Mouse (Mus musculus): ENCODE measurements around the gene Arf3. TPM values are rescaled to one million over a fixed set of nuclear protein-coding genes. Genes with fewer than 3 reads are reported as not detected.

Arf3 gene
- polyA plus RNA-seq, 1 experiment from 2014 or later = 43.1 TPM

- Histone ChIP-seq H3K36me3 (replicated peaks) (no peaks in the 10 kb centered on the region), H3K9me3 (no peaks in the 10 kb centered on the region), H3K27ac (replicated peaks) (no peak overlapping the region), H3K4me1 (peaks cover 29% of the 10 kb centered on the region), H3K27me3 (replicated peaks; ENCODE audit: low read depth, poor library complexity, severe bottlenecking) (peaks cover 96% of the 10 kb centered on the region), H3K4me3 (no peak overlapping the region)
- no peak for DNase-seq (ENCODE audit: low spot score)
- WGBS = 46% methylated on average over 4 of the region's 4 CpGs
Observed at GRCm38 (mm10) chr15:98787930-98788329, 24.9 kb upstream of the Arf3 start.

- peaks cover 96% of the 10 kb centered on the region for H3K27me3 ChIP-seq (replicated peaks; ENCODE audit: low read depth, poor library complexity, severe bottlenecking)
- H3K9me3 ChIP-seq = no peaks in the 10 kb centered on the region
- H3K27ac ChIP-seq (replicated peaks) = no peak overlapping the region
- H3K36me3 ChIP-seq (replicated peaks) = no peaks in the 10 kb centered on the region
- 37% methylated on average over 7 of the region's 7 CpGs for WGBS
- no peak overlapping the region for H3K4me3 ChIP-seq
- peak; percentile 61 for DNase-seq (ENCODE audit: low spot score)
- H3K4me1 ChIP-seq = peaks cover 14% of the 10 kb centered on the region
Observed at GRCm38 (mm10) chr15:98785744-98786143, 22.7 kb upstream of the Arf3 start.

GRCm38 (mm10) chr15:98781166-98781565 is 18.2 kb upstream of the Arf3 start:
- WGBS = 26% methylated on average over 6 of the region's 6 CpGs
- Histone ChIP-seq H3K36me3 (replicated peaks) (no peaks in the 10 kb centered on the region), H3K9me3 (no peaks in the 10 kb centered on the region), H3K4me1 (peaks cover 34% of the 10 kb centered on the region), H3K27ac (replicated peaks) (no peak overlapping the region), H3K4me3 (no peak overlapping the region), H3K27me3 (replicated peaks; ENCODE audit: low read depth, poor library complexity, severe bottlenecking) (peaks cover 96% of the 10 kb centered on the region)
- DNase-seq (ENCODE audit: low spot score) = no peak

- peak; percentile 48 for DNase-seq (ENCODE audit: low spot score)
- Histone ChIP-seq H3K27ac (replicated peaks) (no peak overlapping the region), H3K9me3 (no peaks in the 10 kb centered on the region), H3K4me1 (peaks cover 40% of the 10 kb centered on the region), H3K36me3 (replicated peaks) (no peaks in the 10 kb centered on the region), H3K4me3 (0 out of 2 replicates have a peak overlapping the region, but pooled peaks have one; percentile 18), H3K27me3 (replicated peaks; ENCODE audit: low read depth, poor library complexity, severe bottlenecking) (peaks cover 96% of the 10 kb centered on the region)
- 3% methylated on average over 13 of the region's 13 CpGs for WGBS
Observed at GRCm38 (mm10) chr15:98780573-98780972, 17.6 kb upstream of the Arf3 start.

- no peak for DNase-seq (ENCODE audit: low spot score)
- Histone ChIP-seq H3K4me3 (0 out of 2 replicates have a peak overlapping the region, but pooled peaks have one; percentile 17), H3K27ac (replicated peaks) (no peak overlapping the region), H3K9me3 (no peaks in the 10 kb centered on the region), H3K36me3 (replicated peaks) (no peaks in the 10 kb centered on the region), H3K27me3 (replicated peaks; ENCODE audit: low read depth, poor library complexity, severe bottlenecking) (peaks cover 96% of the 10 kb centered on the region), H3K4me1 (peaks cover 43% of the 10 kb centered on the region)
- WGBS = 2% methylated on average over 8 of the region's 8 CpGs
Observed at GRCm38 (mm10) chr15:98780075-98780474, 17.1 kb upstream of the Arf3 start.

GRCm38 (mm10) chr15:98778806-98779205 is 15.8 kb upstream of the Arf3 start:
- 1% methylated on average over 11 of the region's 11 CpGs for WGBS
- H3K27ac ChIP-seq (replicated peaks) = no peak overlapping the region
- H3K4me3 ChIP-seq = 0 out of 2 replicates have a peak overlapping the region, but pooled peaks have one; percentile 23
- H3K36me3 ChIP-seq (replicated peaks) = no peaks in the 10 kb centered on the region
- H3K27me3 ChIP-seq (replicated peaks; ENCODE audit: low read depth, poor library complexity, severe bottlenecking) = peaks cover 97% of the 10 kb centered on the region
- H3K4me1 ChIP-seq = peaks cover 48% of the 10 kb centered on the region
- H3K9me3 ChIP-seq = no peaks in the 10 kb centered on the region
- DNase-seq (ENCODE audit: low spot score) = no peak

GRCm38 (mm10) chr15:98778191-98778770 is 15.3 kb upstream of the Arf3 start:
- H3K4me1 ChIP-seq = peaks cover 48% of the 10 kb centered on the region
- DNase-seq (ENCODE audit: low spot score) = no peak
- H3K4me3 ChIP-seq = peak overlapping the region; percentile 42
- H3K27ac ChIP-seq (replicated peaks) = no peak overlapping the region
- H3K27me3 ChIP-seq (replicated peaks; ENCODE audit: low read depth, poor library complexity, severe bottlenecking) = peaks cover 100% of the 10 kb centered on the region
- 2% methylated on average over 25 of the region's 25 CpGs for WGBS
- no peaks in the 10 kb centered on the region for H3K9me3 ChIP-seq
- H3K36me3 ChIP-seq (replicated peaks) = no peaks in the 10 kb centered on the region

- DNase-seq (ENCODE audit: low spot score) = peak; percentile 51
- H3K4me1 ChIP-seq = peaks cover 51% of the 10 kb centered on the region
- H3K27ac ChIP-seq (replicated peaks) = no peak within 1 kb of the TSS
- no peaks in the 10 kb centered on the region for H3K9me3 ChIP-seq
- WGBS = under 1% methylated on average over 33 of the region's 33 CpGs
- H3K36me3 ChIP-seq (replicated peaks) = no peaks in the 10 kb centered on the region
- H3K4me3 ChIP-seq = peak within 1 kb of the TSS; percentile 42
- H3K27me3 ChIP-seq (replicated peaks; ENCODE audit: low read depth, poor library complexity, severe bottlenecking) = peaks cover 100% of the 10 kb centered on the region
Observed at GRCm38 (mm10) chr15:98777762-98778161, 14.7 kb upstream of the Arf3 start, which contains the start of gene Wnt10b. TSS of gene Wnt10b (minus strand) at chr15:98778150.

- Histone ChIP-seq H3K4me1 (peaks cover 58% of the 10 kb centered on the region), H3K9me3 (no peaks in the 10 kb centered on the region), H3K27me3 (replicated peaks; ENCODE audit: low read depth, poor library complexity, severe bottlenecking) (peaks cover 100% of the 10 kb centered on the region), H3K27ac (replicated peaks) (no peak overlapping the region), H3K4me3 (peak overlapping the region; percentile 42), H3K36me3 (replicated peaks) (no peaks in the 10 kb centered on the region)
- WGBS = 1% methylated on average over 19 of the region's 19 CpGs
- DNase-seq (ENCODE audit: low spot score) = peak; percentile 49
Observed at GRCm38 (mm10) chr15:98777005-98777616, 14.1 kb upstream of the Arf3 start.

GRCm38 (mm10) chr15:98776280-98777004 is 13.4 kb upstream of the Arf3 start:
- H3K4me3 ChIP-seq = peak overlapping the region; percentile 42
- H3K36me3 ChIP-seq (replicated peaks) = no peaks in the 10 kb centered on the region
- under 1% methylated on average over 62 of the region's 62 CpGs for WGBS
- no peak overlapping the region for H3K27ac ChIP-seq (replicated peaks)
- peaks cover 59% of the 10 kb centered on the region for H3K4me1 ChIP-seq
- DNase-seq (ENCODE audit: low spot score) = peak; percentile 72
- H3K27me3 ChIP-seq (replicated peaks; ENCODE audit: low read depth, poor library complexity, severe bottlenecking) = peaks cover 100% of the 10 kb centered on the region
- H3K9me3 ChIP-seq = no peaks in the 10 kb centered on the region

GRCm38 (mm10) chr15:98775533-98775932 is 12.5 kb upstream of the Arf3 start:
- DNase-seq (ENCODE audit: low spot score) = no peak
- 2% methylated on average over 5 of the region's 5 CpGs for WGBS
- Histone ChIP-seq H3K36me3 (replicated peaks) (no peaks in the 10 kb centered on the region), H3K4me1 (peaks cover 58% of the 10 kb centered on the region), H3K27ac (replicated peaks) (no peak overlapping the region), H3K27me3 (replicated peaks; ENCODE audit: low read depth, poor library complexity, severe bottlenecking) (peaks cover 100% of the 10 kb centered on the region), H3K4me3 (no peak overlapping the region), H3K9me3 (no peaks in the 10 kb centered on the region)

- Histone ChIP-seq H3K36me3 (replicated peaks) (no peaks in the 10 kb centered on the region), H3K4me1 (peaks cover 52% of the 10 kb centered on the region), H3K27me3 (replicated peaks; ENCODE audit: low read depth, poor library complexity, severe bottlenecking) (peaks cover 100% of the 10 kb centered on the region), H3K4me3 (no peak overlapping the region), H3K27ac (replicated peaks) (no peak overlapping the region), H3K9me3 (no peaks in the 10 kb centered on the region)
- 8% methylated on average over 15 of the region's 15 CpGs for WGBS
- DNase-seq (ENCODE audit: low spot score) = no peak
Observed at GRCm38 (mm10) chr15:98774096-98774495, 11.1 kb upstream of the Arf3 start.

Measured in embryonic facial prominence, embryonic 10.5 days (tissue).